Mouse (Mus musculus) limb, embryonic 11.5 days (tissue): ENCODE data around the gene Ghrl. TPM values are rescaled to one million over a fixed set of nuclear protein-coding genes. Genes with fewer than 3 reads are reported as not detected.
"Not testable (repeated sequence)": the region's sequence is repeated elsewhere in the genome, so short reads cannot be mapped to it uniquely, and the experiment has no call there.

Experiments used
- ATAC-seq: fragments of 200-750 bp; cut with Nextera tagmentation; 2 replicates; pipeline ENCODE4 v1.8.0; 2017; ENCODE audit warnings: low read depth; ENCODE audit not compliant: insufficient number of reproducible peaks, low FRiP score, low TSS enrichment
- DNase-seq: peaks from one replicate; pipeline ENCODE4 v3.0.0-alpha.2; 2015; ENCODE audit warnings: low spot score
- H3K27ac ChIP-seq: fragments of 300-500 bp; sonication (generic); replicated peaks from 2 replicates; pipeline ENCODE4 v1.5.1; 2014; ENCODE audit warnings: low read depth, mild to moderate bottlenecking, low read length
- H3K27me3 ChIP-seq: fragments of 300-500 bp; sonication (generic); 2 replicates; pipeline ENCODE4 v1.6.1; 2014; ENCODE audit warnings: mild to moderate bottlenecking, low read length, mixed read lengths; ENCODE audit not compliant: control insufficient read depth, insufficient read depth
- H3K36me3 ChIP-seq: fragments of 300-500 bp; sonication (generic); 2 replicates; pipeline ENCODE4 v1.6.1; 2014; ENCODE audit warnings: mild to moderate bottlenecking, low read length, moderate library complexity, mixed read lengths; ENCODE audit not compliant: control insufficient read depth, insufficient read depth
- H3K4me1 ChIP-seq: fragments of 300-500 bp; sonication (generic); 2 replicates; pipeline ENCODE4 v1.6.1; 2014; ENCODE audit warnings: low read length, mixed read lengths; ENCODE audit not compliant: control insufficient read depth, insufficient read depth
- H3K4me2 ChIP-seq: fragments of 300-500 bp; sonication (generic); 2 replicates; pipeline ENCODE4 v1.6.1; 2014; ENCODE audit warnings: low read depth, mild to moderate bottlenecking, moderate library complexity; ENCODE audit not compliant: severe bottlenecking
- H3K4me3 ChIP-seq: fragments of 300-500 bp; sonication (generic); 2 replicates; pipeline ENCODE4 v1.5.1; 2014; ENCODE audit warnings: low read depth, low read length
- H3K9ac ChIP-seq: fragments of 300-500 bp; sonication (generic); 2 replicates; pipeline ENCODE4 v1.6.1; 2014; ENCODE audit warnings: mild to moderate bottlenecking, low read length
- H3K9me3 ChIP-seq: fragments of 300-500 bp; sonication (generic); 2 replicates; pipeline ENCODE4 v1.6.1; 2016; ENCODE audit warnings: low read length; ENCODE audit not compliant: control insufficient read depth
- WGBS: fragments of 180-500 bp; shearing (Covaris S2); extraction: QIAGEN DNeasy Blood & Tissue Kit; methylation state at CpG from one replicate; pipeline ENCODE4 v1.1.7; 2014; 5-methylcytosine and 5-hydroxymethylcytosine counted together
- polyA plus RNA-seq: library from polyadenylated mRNA; unstranded; fragments of >200 nt; fragmentation: Nextera tagmentation; extraction: Ambion mirVana; gene quantifications from 2 replicates; pipeline ENCODE4 v1.2.1, GENCODE M21; 2014

The Ghrl gene
- polyA plus RNA-seq, 1 experiment from 2014 or later: 1.3 TPM

- Histone ChIP-seq H3K27me3 (no peaks in the 10 kb centered on the region), H3K4me1 (no peaks in the 10 kb centered on the region), H3K4me2 (no peak overlapping the region), H3K9me3 (no peaks in the 10 kb centered on the region), H3K9ac (no peak overlapping the region), H3K27ac (no peak overlapping the region), H3K36me3 (peaks cover 25% of the 10 kb centered on the region), H3K4me3 (no peak overlapping the region)
- ATAC-seq (no peak), DNase-seq (no peak)
- 95% methylated on average over 2 of the region's 2 CpGs for WGBS
Observed at GRCm38 (mm10) chr6:113714276-113714675, 5.4 kb downstream of the Ghrl start.

- DNase-seq, H3K4me1 ChIP-seq, H3K4me3 ChIP-seq, H3K9me3 ChIP-seq, H3K4me2 ChIP-seq, H3K27ac ChIP-seq, H3K9ac ChIP-seq, H3K27me3 ChIP-seq, ATAC-seq: not testable (repeated sequence)
- WGBS: 98% methylated on average over 5 of the region's 5 CpGs
- H3K36me3 ChIP-seq: peaks cover 25% of the 10 kb centered on the region
Observed at GRCm38 (mm10) chr6:113713389-113713788, 6.3 kb downstream of the Ghrl start.

- H3K4me1 ChIP-seq: no peaks in the 10 kb centered on the region
- WGBS: 96% methylated on average over 3 of the region's 3 CpGs
- H3K36me3 ChIP-seq: peaks cover 29% of the 10 kb centered on the region
Observed at GRCm38 (mm10) chr6:113712718-113713117, 7.0 kb downstream of the Ghrl start.

GRCm38 (mm10) chr6:113697222-113698205 is 22.2 kb downstream of the Ghrl start:
- Histone ChIP-seq H3K36me3 (peaks cover 7% of the 10 kb centered on the region), H3K9me3 (no peaks in the 10 kb centered on the region), H3K4me1 (peaks cover 10% of the 10 kb centered on the region), H3K9ac (peak overlapping the region; percentile 75), H3K4me3 (peak overlapping the region; percentile 92), H3K4me2 (peak overlapping the region; percentile 98), H3K27me3 (no peaks in the 10 kb centered on the region), H3K27ac (peak overlapping the region; percentile 84)
- under 1% methylated on average over 94 of the region's 113 CpGs for WGBS
- DNase-seq (peak; percentile 44), ATAC-seq (no peak)

More at GRCm38 (mm10) chr6:113712718-113713117, 7.0 kb downstream of the Ghrl start:
- Histone ChIP-seq H3K27ac (no peak overlapping the region), H3K9me3 (no peaks in the 10 kb centered on the region), H3K27me3 (no peaks in the 10 kb centered on the region), H3K4me2 (no peak overlapping the region), H3K4me3 (no peak overlapping the region), H3K9ac (no peak overlapping the region)
- ATAC-seq (no peak), DNase-seq (no peak)

GRCm38 (mm10) chr6:113696582-113697221 is 23.0 kb downstream of the Ghrl start, which contains the start of gene Tatdn2:
TSS of gene Tatdn2 (plus strand) at chr6:113697050.
- under 1% methylated on average over 56 of the region's 58 CpGs for WGBS
- H3K4me2 ChIP-seq: peak within 1 kb of the TSS; percentile 98
- no peaks in the 10 kb centered on the region for H3K27me3 ChIP-seq
- H3K27ac ChIP-seq: peak within 1 kb of the TSS; percentile 84
- peak within 1 kb of the TSS; percentile 92 for H3K4me3 ChIP-seq
- peaks cover 4% of the 10 kb centered on the region; the same call in 1 of the 2 replicates for H3K36me3 ChIP-seq
- H3K9me3 ChIP-seq: no peaks in the 10 kb centered on the region
- ATAC-seq (peak; percentile 97), DNase-seq (peak; percentile 94)
- H3K9ac ChIP-seq: peak within 1 kb of the TSS; percentile 75
- H3K4me1 ChIP-seq: peaks cover 10% of the 10 kb centered on the region

GRCm38 (mm10) chr6:113695766-113696355 is 23.8 kb downstream of the Ghrl start:
- Histone ChIP-seq H3K27me3 (no peaks in the 10 kb centered on the region), H3K9me3 (no peaks in the 10 kb centered on the region), H3K9ac (peak overlapping the region; percentile 50; the same call in 1 of the 2 replicates), H3K4me3 (peak overlapping the region; percentile 92), H3K27ac (peak overlapping the region; percentile 59), H3K4me2 (peak overlapping the region; percentile 45), H3K4me1 (peaks cover 13% of the 10 kb centered on the region), H3K36me3 (peaks cover 4% of the 10 kb centered on the region; the same call in 1 of the 2 replicates)
- ATAC-seq: no peak
- DNase-seq: peak; percentile 35
- 23% methylated on average over 4 of the region's 4 CpGs for WGBS

GRCm38 (mm10) chr6:113695203-113695602 is 24.5 kb downstream of the Ghrl start:
- ATAC-seq: no peak
- no peak overlapping the region for H3K4me3 ChIP-seq
- DNase-seq: no peak
- no peaks in the 10 kb centered on the region for H3K27me3 ChIP-seq
- 30% methylated on average over 1 of the region's 1 CpGs for WGBS
- peaks cover 3% of the 10 kb centered on the region; the same call in 1 of the 2 replicates for H3K36me3 ChIP-seq
- peaks cover 19% of the 10 kb centered on the region for H3K4me1 ChIP-seq
- no peak overlapping the region for H3K9ac ChIP-seq
- no peak overlapping the region for H3K27ac ChIP-seq
- H3K4me2 ChIP-seq: no peak overlapping the region
- no peaks in the 10 kb centered on the region for H3K9me3 ChIP-seq

- no peak overlapping the region for H3K27ac ChIP-seq
- H3K4me1 ChIP-seq: peaks cover 19% of the 10 kb centered on the region
- no peaks in the 10 kb centered on the region for H3K9me3 ChIP-seq
- DNase-seq (no peak), ATAC-seq (no peak)
- no peak overlapping the region for H3K9ac ChIP-seq
- no peak overlapping the region for H3K4me2 ChIP-seq
- 94% methylated on average over 5 of the region's 5 CpGs for WGBS
- H3K27me3 ChIP-seq: no peaks in the 10 kb centered on the region
- H3K4me3 ChIP-seq: no peak overlapping the region
- H3K36me3 ChIP-seq: no peaks in the 10 kb centered on the region
Observed at GRCm38 (mm10) chr6:113693377-113693776, 26.3 kb downstream of the Ghrl start.
